Mouse (Mus musculus): ENCODE results near the gene Trpc1. TPM values are rescaled to one million over a fixed set of nuclear protein-coding genes. Genes with fewer than 3 reads are reported as not detected.

Trpc1 gene
- polyA plus RNA-seq (2014; fragmentation: Nextera tagmentation; extraction: Ambion mirVana): 4.6 and 5.7 TPM in 2 replicates

DNA sequence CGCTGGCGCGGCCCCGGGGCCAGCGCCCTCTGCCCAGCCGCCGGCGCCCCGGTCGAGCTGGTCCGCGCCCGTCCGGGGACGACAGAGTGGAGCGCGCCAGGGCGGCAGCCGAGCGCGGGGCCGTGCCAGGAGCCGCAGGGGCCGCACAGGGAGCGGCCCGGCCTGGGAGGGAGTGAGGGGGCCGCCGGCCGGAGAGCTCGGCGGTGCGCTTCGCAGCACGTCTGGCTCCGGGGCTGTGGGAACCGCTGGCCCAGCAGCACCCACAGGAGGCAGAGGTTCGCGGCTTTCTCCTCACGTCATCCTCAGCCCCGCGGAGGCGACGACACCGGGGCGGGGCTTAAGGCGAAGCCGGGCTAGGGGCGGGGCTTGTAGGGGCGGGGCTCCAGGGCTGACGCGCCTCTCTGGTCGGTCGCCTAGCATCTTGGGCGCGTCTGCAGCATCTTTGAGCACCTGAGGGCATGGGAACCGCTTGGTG lies at the start of gene Trpc1:
Gene Trpc1, minus strand, starts transcription at position 339 of the 475 bp plus-strand sequence.
- Histone ChIP-seq H3K36me3 (ENCODE audit: insufficient read depth) (no peaks in the 10 kb centered on the region), H3K27ac (ENCODE audit: low read depth) (no peak within 1 kb of the TSS), H3K27me3 (ENCODE audit: insufficient read depth, low read length) (peaks cover 12% of the 10 kb centered on the region; the same call in 1 of the 2 replicates), H3K4me3 (ENCODE audit: low read depth, low read length) (peak within 1 kb of the TSS; percentile 81), H3K9ac (peak within 1 kb of the TSS; percentile 81), H3K9me3 (ENCODE audit: low read depth, low read length) (no peaks in the 10 kb centered on the region), H3K4me2 (peak within 1 kb of the TSS; percentile 91), H3K4me1 (ENCODE audit: insufficient read depth) (no peaks in the 10 kb centered on the region)
- WGBS: under 1% methylated on average over 56 of the region's 56 CpGs
- DNase-seq: peak; percentile 90
- peak; percentile 98 for ATAC-seq (ENCODE audit: insufficient read depth)
- TF ChIP-seq CTCF (IDR thresholded peaks at IDR 0.05; ENCODE audit: low read depth): no peak

DNA sequence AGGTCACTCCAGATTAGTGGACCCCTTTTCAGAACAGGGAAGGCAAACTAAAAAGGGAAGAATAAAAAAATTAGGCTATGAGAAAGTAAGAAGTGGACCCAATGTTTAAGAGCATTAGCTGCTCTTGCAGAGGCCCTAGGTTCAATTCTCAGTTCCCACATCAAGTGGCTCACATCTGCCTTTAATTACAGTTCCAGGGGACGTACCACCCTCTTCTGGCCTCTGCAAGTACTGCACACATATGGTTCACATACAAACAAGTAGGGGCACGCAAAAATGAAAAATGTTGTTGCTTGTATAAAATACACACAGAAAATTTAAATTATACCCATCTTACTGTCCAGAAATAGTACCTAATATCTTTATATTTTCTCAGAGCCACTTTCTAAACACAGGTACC lies 46.1 kb upstream of the Trpc1 start:
- DNase-seq (no peak), ATAC-seq (ENCODE audit: insufficient read depth) (no peak)
- Histone ChIP-seq H3K36me3 (ENCODE audit: insufficient read depth) (no peaks in the 10 kb centered on the region), H3K4me3 (ENCODE audit: low read depth, low read length) (no peak overlapping the region), H3K27ac (ENCODE audit: low read depth) (no peak overlapping the region), H3K9me3 (ENCODE audit: low read depth, low read length) (no peaks in the 10 kb centered on the region), H3K27me3 (ENCODE audit: insufficient read depth, low read length) (no peaks in the 10 kb centered on the region), H3K4me1 (ENCODE audit: insufficient read depth) (no peaks in the 10 kb centered on the region), H3K4me2 (no peak overlapping the region), H3K9ac (no peak overlapping the region)
- WGBS: 89% methylated on average over 2 of the region's 2 CpGs
- no peak for TF ChIP-seq CTCF (IDR thresholded peaks at IDR 0.05; ENCODE audit: low read depth)

DNA sequence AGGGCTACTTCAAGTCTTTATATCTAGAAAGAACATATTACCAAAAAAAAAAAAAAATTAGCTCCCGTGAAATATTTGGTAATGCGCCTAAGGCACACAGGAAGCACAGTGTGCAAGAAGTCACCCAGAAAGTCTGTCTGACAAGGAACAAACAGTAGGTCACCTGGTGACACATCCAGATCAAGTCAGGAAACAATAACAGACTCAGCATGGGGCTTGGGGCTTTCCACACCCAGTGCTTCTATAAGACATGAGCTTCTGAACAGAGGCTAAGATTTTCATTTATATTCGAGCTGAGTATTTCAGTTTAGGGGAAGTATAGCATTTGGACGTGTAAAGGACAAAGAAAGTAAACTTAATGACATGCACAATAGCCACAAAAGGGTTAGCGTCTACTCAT lies 45.7 kb upstream of the Trpc1 start:
- H3K27me3 ChIP-seq (ENCODE audit: insufficient read depth, low read length): no peaks in the 10 kb centered on the region
- H3K9me3 ChIP-seq (ENCODE audit: low read depth, low read length): no peaks in the 10 kb centered on the region
- 88% methylated on average over 5 of the region's 5 CpGs for whole genome bisulfite sequencing
- no peak for TF ChIP-seq CTCF (IDR thresholded peaks at IDR 0.05; ENCODE audit: low read depth)
- no peak for ATAC-seq (ENCODE audit: insufficient read depth)
- no peaks in the 10 kb centered on the region for H3K36me3 ChIP-seq (ENCODE audit: insufficient read depth)
- H3K9ac ChIP-seq: no peak overlapping the region
- H3K4me1 ChIP-seq (ENCODE audit: insufficient read depth): no peaks in the 10 kb centered on the region
- H3K4me2 ChIP-seq: no peak overlapping the region
- DNase-seq: no peak
- H3K27ac ChIP-seq (ENCODE audit: low read depth): no peak overlapping the region
- H3K4me3 ChIP-seq (ENCODE audit: low read depth, low read length): no peak overlapping the region

DNA sequence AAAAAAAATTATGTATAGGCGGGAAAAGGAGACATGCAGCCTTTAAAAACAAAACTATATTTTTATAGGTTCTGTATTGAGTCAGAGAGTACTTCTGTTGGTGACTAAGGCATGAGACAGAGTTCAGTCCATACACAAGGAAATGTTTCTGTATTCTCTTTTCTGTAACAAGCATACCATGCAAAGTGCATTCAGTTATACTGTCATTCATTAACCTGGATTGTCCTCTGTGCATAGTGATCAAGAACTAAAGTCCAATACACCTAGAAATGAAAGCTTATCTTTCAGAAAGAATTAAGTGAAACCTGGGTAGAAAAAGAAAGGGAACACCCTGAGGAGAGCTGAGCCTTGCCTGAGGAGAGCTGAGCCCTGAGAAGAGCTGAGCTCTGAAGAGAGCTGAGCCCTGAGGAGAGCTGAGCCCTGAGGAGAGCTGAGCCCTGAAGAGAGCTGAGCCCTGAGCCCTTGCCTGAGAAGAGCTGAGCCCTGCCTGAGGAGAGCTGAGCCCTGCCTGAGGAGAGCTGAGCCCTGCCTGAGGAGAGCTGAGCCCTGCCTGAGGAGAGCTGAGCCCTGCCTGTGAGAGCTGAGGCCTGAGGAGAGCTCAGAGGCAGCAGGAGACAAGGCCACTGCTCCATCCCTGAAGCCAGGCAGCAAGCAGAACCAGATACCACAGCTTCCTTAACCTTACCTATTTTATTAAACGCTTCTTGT lies 45.1 kb upstream of the Trpc1 start:
- WGBS: 93% methylated on average over 2 of the region's 2 CpGs

DNA sequence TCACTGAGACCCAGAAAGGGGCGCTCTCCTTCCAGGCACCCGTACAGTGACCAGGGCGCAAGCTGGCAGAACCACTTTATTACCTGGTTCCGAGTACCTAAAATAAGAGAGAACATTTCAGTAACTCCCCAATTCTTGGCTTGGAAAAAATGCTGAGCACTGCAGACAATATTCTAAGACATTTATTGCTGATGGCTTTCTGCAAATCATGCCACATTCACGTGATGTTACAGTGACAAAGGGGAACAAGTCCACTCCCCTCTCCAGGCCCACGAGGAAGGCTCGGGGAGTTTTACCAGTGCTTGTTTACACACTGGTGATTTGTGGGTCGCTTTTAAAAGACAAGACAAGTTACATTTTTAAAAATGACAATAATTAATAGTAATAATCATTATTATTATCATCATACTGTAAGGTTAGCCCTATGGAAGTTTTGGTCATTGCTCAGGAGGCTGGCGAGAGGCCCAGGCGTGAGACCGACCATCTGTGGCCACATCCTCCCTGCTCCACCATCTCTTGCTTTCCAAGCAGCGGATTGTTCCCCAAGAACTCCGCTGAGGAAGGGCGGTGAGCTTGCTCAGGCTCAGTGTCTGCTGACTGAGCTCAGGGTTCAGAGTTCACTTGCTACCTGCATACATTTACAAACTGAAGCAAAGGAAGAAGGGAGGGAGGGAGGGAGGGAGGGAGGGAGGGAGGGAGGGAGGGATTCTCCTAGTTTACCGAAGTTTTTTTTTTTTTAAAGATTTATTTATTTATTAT lies 44.0 kb upstream of the Trpc1 start:
- TF ChIP-seq CTCF (IDR thresholded peaks at IDR 0.05; ENCODE audit: low read depth): no peak
- 68% methylated on average over 15 of the region's 15 CpGs for WGBS

More for the DNA sequence above, 45.1 kb upstream of the Trpc1 start:
- Histone ChIP-seq H3K36me3 (ENCODE audit: insufficient read depth) (no peaks in the 10 kb centered on the region), H3K4me2 (no peak overlapping the region), H3K27me3 (ENCODE audit: insufficient read depth, low read length) (no peaks in the 10 kb centered on the region), H3K27ac (ENCODE audit: low read depth) (no peak overlapping the region), H3K9me3 (ENCODE audit: low read depth, low read length) (no peaks in the 10 kb centered on the region), H3K9ac (no peak overlapping the region), H3K4me3 (ENCODE audit: low read depth, low read length) (no peak overlapping the region), H3K4me1 (ENCODE audit: insufficient read depth) (no peaks in the 10 kb centered on the region)
- no peak for DNase-seq
- no peak for ATAC-seq (ENCODE audit: insufficient read depth)
- no peak for TF ChIP-seq CTCF (IDR thresholded peaks at IDR 0.05; ENCODE audit: low read depth)

DNA sequence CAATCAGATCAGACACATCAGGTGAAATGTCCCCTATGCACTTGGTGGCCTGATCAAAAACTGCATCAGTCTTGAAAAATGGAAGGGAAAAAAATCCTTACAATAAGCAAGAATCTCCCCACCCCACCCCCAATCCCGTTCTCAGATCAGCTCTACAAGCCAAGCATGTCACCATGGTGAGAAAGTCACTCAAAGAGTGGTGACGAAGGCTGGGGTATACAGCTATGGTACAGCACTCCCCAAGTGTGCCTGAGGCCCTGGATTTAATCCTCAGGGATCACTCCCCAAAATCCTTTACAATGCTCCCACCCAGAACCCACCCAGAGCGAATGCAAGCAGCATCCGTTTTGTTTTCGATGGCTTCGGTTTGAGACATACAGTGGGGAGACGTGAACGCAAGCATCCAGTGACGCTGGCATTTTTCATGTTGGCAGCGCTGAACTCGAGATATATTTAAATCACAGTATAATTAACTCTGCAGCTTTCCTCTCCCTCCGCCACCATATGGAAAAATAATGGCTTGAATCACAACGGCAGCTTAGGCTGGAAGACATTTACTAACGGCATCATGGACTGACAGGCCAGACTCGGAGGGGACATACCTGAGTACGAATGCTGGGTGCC lies 34.8 kb upstream of the Trpc1 start:
- no peaks in the 10 kb centered on the region for H3K27me3 ChIP-seq (ENCODE audit: insufficient read depth, low read length)
- DNase-seq (no peak), ATAC-seq (ENCODE audit: insufficient read depth) (no peak)
- no peak overlapping the region for H3K27ac ChIP-seq (ENCODE audit: low read depth)
- 81% methylated on average over 16 of the region's 16 CpGs for WGBS
- no peak overlapping the region for H3K4me2 ChIP-seq
- H3K9ac ChIP-seq: no peak overlapping the region
- H3K4me1 ChIP-seq (ENCODE audit: insufficient read depth): no peaks in the 10 kb centered on the region
- H3K9me3 ChIP-seq (ENCODE audit: low read depth, low read length): no peaks in the 10 kb centered on the region
- no peak overlapping the region for H3K4me3 ChIP-seq (ENCODE audit: low read depth, low read length)
- H3K36me3 ChIP-seq (ENCODE audit: insufficient read depth): no peaks in the 10 kb centered on the region
- TF ChIP-seq CTCF (IDR thresholded peaks at IDR 0.05; ENCODE audit: low read depth): no peak

More for the DNA sequence above, 44.0 kb upstream of the Trpc1 start:
- H3K4me2 ChIP-seq: no peak overlapping the region
- H3K27ac ChIP-seq (ENCODE audit: low read depth): no peak overlapping the region
- no peaks in the 10 kb centered on the region for H3K4me1 ChIP-seq (ENCODE audit: insufficient read depth)
- DNase-seq (peak; percentile 24), ATAC-seq (ENCODE audit: insufficient read depth) (no peak)
- H3K36me3 ChIP-seq (ENCODE audit: insufficient read depth): no peaks in the 10 kb centered on the region
- H3K4me3 ChIP-seq (ENCODE audit: low read depth, low read length): no peak overlapping the region
- H3K9ac ChIP-seq: no peak overlapping the region
- no peaks in the 10 kb centered on the region for H3K9me3 ChIP-seq (ENCODE audit: low read depth, low read length)
- no peaks in the 10 kb centered on the region for H3K27me3 ChIP-seq (ENCODE audit: insufficient read depth, low read length)
